Mouse (Mus musculus) kidney, adult 10 weeks (tissue): Measurements from ENCODE around the gene Plekhg3. TPM values are rescaled to one million over a fixed set of nuclear protein-coding genes. Genes with fewer than 3 reads are reported as not detected.

Source experiments
- polyA plus RNA-seq: library from polyadenylated mRNA; stranded (reverse); fragments of 350-450 nt; fragmentation: Illumina TruSeq; extraction: RNeasy Lipid Tissue Mini Kit (QIAGEN cat#74804); gene quantifications from one replicate; pipeline ENCODE4 v1.2.3, GENCODE M21; 2014; ENCODE audit warnings: low read depth, low replicate concordance

Gene Plekhg3
- polyA plus RNA-seq, result 8.4 TPM

DNA sequence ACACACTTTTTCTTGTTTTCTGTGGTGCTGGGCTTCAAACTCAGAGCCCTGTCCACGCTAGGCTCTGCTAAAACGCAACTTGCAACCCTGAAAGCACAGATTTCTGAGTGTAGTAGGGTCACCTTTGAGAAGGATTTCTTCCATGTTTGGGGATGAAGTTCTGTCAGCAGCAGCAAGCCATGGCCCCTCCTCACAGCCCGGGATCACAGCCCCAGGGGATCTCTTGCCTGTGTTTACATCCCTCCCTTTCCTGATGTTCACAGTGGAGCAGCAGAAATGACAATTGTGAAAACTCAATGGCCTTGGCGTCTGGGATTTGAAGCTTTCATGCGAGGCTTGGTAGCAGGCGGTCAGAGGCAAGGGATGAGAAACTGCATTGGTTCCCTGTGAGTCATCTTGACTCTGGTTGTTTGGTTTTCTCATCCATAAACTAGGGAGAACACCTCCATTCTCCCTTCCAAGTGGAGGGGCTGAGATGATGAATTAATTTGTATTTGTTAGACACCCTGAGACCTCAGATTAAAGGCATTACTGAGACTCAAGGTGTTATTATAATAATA, at the start of gene Plekhg3:
Gene Plekhg3, plus strand, starts transcription at position 312 of the 560 bp plus-strand sequence.

Other genes with a start within 250 kb of the Plekhg3 start
- gene Akap5, start 206.0 kb upstream of the Plekhg3 start, polyA plus RNA-seq, result 0.40 TPM
- gene Zbtb25, start 161.3 kb upstream of the Plekhg3 start, polyA plus RNA-seq, result 14.6 TPM
- gene Zbtb1, start 160.6 kb upstream of the Plekhg3 start, polyA plus RNA-seq, result 8.0 TPM
- gene Hspa2, start 126.7 kb upstream of the Plekhg3 start, polyA plus RNA-seq, result 5.1 TPM
- gene Ppp1r36, start 113.4 kb upstream of the Plekhg3 start, polyA plus RNA-seq, result 0.49 TPM
- 0.28 TPM for gene Sptb, start 179.7 kb downstream of the Plekhg3 start, polyA plus RNA-seq
- gene Churc1, start 234.6 kb downstream of the Plekhg3 start, polyA plus RNA-seq, result 77.7 TPM
- 0.53 TPM for gene Fntb, start 234.7 kb downstream of the Plekhg3 start, polyA plus RNA-seq